Mouse (Mus musculus) spleen, postnatal 0 days (tissue): ENCODE data around the gene Fthl17a. TPM values are rescaled to one million over a fixed set of nuclear protein-coding genes. Genes with fewer than 3 reads are reported as not detected.

ENCODE experiments used
- polyA plus RNA-seq: library from polyadenylated mRNA; unstranded; fragments of >200 nt; fragmentation: Nextera tagmentation; extraction: Ambion mirVana; gene quantifications from 2 replicates; pipeline ENCODE4 v1.2.1, GENCODE M21; 2015

Gene Fthl17a
- polyA plus RNA-seq: not detected in 2 replicates

DNA sequence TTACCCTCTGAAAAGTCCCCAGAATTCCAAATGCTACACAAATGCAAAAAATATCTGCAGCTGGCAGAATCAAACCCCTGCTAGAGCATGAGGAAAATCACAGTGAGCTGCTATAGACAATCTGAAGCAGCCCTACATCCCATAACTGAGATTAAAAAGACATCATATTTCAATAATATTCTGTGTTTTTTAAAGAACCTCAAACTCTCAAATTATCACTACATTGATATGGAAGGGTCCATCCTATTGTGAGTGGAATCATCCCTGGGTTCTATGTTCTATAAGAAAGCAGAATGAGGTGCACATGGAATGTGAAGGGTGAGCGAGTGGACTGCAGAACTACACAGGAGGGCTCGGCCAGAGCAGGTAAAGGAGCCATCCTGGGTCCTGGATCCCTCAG is at the start of gene Fthl17a:
Gene Fthl17a (plus strand): TSS at position 301 of the 400 bp plus-strand sequence.

